Mouse (Mus musculus) heart, embryonic 11.5 days (tissue): ENCODE results near the gene A730009L09Rik. TPM values are rescaled to one million over a fixed set of nuclear protein-coding genes. Genes with fewer than 3 reads are reported as not detected.

ENCODE experiments used
- ATAC-seq: fragments of 200-750 bp; cut with Nextera tagmentation; replicated peaks from 2 replicates; pipeline ENCODE4 v1.8.0; 2017; ENCODE audit warnings: moderate library complexity; ENCODE audit not compliant: insufficient number of reproducible peaks, low FRiP score, low TSS enrichment
- H3K27ac ChIP-seq: fragments of 300-500 bp; sonication (generic); 2 replicates; pipeline ENCODE4 v1.5.1; 2014; ENCODE audit warnings: mild to moderate bottlenecking, low read depth, low read length
- H3K27me3 ChIP-seq: fragments of 300-500 bp; sonication (generic); 2 replicates; pipeline ENCODE4 v1.6.1; 2014; ENCODE audit warnings: mild to moderate bottlenecking, low read length, mixed read lengths; ENCODE audit not compliant: control insufficient read depth, insufficient read depth
- H3K36me3 ChIP-seq: fragments of 300-500 bp; sonication (generic); 2 replicates; pipeline ENCODE4 v1.6.1; 2014; ENCODE audit warnings: mild to moderate bottlenecking, low read length, moderate library complexity, mixed read lengths; ENCODE audit not compliant: control insufficient read depth, insufficient read depth
- H3K4me1 ChIP-seq: fragments of 300-500 bp; sonication (generic); 2 replicates; pipeline ENCODE4 v1.6.1; 2014; ENCODE audit warnings: low read length; ENCODE audit not compliant: control insufficient read depth, insufficient read depth
- H3K4me2 ChIP-seq: fragments of 300-500 bp; sonication (generic); 2 replicates; pipeline ENCODE4 v1.6.1; 2014; ENCODE audit warnings: mild to moderate bottlenecking, moderate library complexity
- H3K4me3 ChIP-seq: fragments of 300-500 bp; sonication (generic); 2 replicates; pipeline ENCODE4 v1.5.1; 2014; ENCODE audit warnings: low read depth, low read length
- H3K9ac ChIP-seq: fragments of 300-500 bp; sonication (generic); 2 replicates; pipeline ENCODE4 v1.6.1; 2014; ENCODE audit warnings: mild to moderate bottlenecking, low read depth, low read length, moderate library complexity
- H3K9me3 ChIP-seq: fragments of 300-500 bp; sonication (generic); replicated peaks from 2 replicates; pipeline ENCODE4 v1.6.1; 2016; ENCODE audit warnings: low read length; ENCODE audit not compliant: control insufficient read depth
- WGBS: fragments of 180-500 bp; shearing (Covaris S2); extraction: QIAGEN DNeasy Blood & Tissue Kit; methylation state at CpG from one replicate; pipeline ENCODE4 v1.1.7; 2014; ENCODE audit not compliant: insufficient replicate concordance; 5-methylcytosine and 5-hydroxymethylcytosine counted together
- polyA plus RNA-seq: library from polyadenylated mRNA; unstranded; fragments of >200 nt; fragmentation: Nextera tagmentation; extraction: Ambion mirVana; gene quantifications from 2 replicates; pipeline ENCODE4 v1.2.1, GENCODE M21; 2014

A730009L09Rik gene
- not detected in 2 replicates for polyA plus RNA-seq

DNA sequence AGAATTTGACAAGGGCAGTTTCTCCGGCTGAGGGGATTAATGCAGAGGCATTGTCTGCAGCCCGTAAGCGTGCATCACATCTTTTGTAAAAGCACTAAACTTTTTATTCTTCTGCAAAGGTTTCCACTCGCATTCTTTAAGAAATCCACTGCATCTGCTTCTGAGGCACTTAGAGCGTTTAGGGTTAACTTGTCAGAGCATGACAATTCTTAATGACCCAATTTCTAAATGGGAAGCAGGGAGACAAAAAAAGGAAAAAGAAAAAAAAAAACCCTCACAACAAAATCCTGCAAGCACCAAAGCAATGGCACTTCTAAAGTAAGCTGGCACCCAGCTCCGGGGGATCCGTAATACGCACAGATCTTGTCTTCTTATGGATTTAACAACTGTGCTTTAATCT, at the start of gene A730009L09Rik:
A730009L09Rik (plus strand) TSS at position 301 of the 400 bp plus-strand sequence.
- WGBS, result 76% methylated on average over 8 of the region's 8 CpGs
- Histone ChIP-seq H3K4me2 (no peak within 1 kb of the TSS), H3K27me3 (no peaks in the 10 kb centered on the region), H3K36me3 (no peaks in the 10 kb centered on the region), H3K4me3 (no peak within 1 kb of the TSS), H3K27ac (no peak within 1 kb of the TSS), H3K4me1 (no peaks in the 10 kb centered on the region), H3K9me3 (no peaks in the 10 kb centered on the region), H3K9ac (no peak within 1 kb of the TSS)
- ATAC-seq, result no peak

DNA sequence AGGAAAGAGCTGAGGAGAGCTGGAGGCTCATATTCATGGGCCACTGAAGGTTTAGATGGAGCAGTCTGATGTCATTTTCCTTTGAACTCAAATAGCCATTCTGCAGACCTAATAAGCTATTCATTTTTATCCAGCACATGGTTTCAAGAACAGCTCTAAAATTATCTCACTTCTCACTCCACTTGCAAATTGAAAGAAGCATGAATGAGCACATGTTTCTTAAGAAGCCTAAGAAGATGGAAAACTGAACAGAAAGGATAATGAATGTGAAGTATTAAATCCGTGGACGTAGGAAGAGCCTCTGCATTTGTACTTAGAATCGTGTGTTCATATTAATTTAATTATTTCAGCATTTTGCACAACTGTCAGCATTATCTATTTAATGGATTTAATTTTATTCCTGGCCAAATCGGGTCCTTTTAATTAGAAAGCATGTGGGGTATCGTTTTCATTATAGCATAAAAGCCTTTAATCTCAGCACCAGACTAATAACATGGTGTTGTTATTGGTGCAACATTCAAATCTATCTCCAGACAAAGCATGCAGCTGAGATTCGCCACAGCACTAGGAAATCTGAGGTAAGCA, 49.2 kb upstream of the A730009L09Rik start:
- Histone ChIP-seq H3K4me3 (no peak overlapping the region), H3K4me1 (no peaks in the 10 kb centered on the region), H3K27ac (no peak overlapping the region), H3K4me2 (no peak overlapping the region), H3K27me3 (no peaks in the 10 kb centered on the region), H3K9me3 (no peaks in the 10 kb centered on the region), H3K36me3 (no peaks in the 10 kb centered on the region), H3K9ac (no peak overlapping the region)
- no peak for ATAC-seq
- WGBS, result 77% methylated on average over 6 of the region's 6 CpGs

DNA sequence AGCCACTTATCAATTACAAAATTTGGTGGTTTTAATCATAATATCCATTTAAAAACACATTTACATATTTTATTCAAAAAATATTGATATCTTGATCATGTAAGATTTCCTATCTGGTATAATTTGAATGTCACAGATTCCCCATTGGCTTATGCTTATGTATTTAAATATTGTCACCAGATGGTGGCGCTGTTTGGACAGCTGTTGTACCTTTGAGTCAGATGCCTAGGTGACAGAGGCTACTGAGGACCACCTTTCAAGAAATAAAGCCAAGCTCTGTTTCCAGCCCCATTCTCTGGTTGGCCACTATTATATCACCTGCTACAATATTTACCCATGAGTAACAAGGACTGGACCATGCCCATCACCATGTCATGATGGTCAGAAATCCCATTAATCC, 46.0 kb upstream of the A730009L09Rik start:
- no peaks in the 10 kb centered on the region for H3K27me3 ChIP-seq
- H3K27ac ChIP-seq, result no peak overlapping the region
- ATAC-seq, result no peak
- 21% methylated on average over 1 of the region's 1 CpGs for WGBS
- H3K9me3 ChIP-seq, result no peaks in the 10 kb centered on the region
- H3K4me2 ChIP-seq, result no peak overlapping the region
- no peaks in the 10 kb centered on the region for H3K36me3 ChIP-seq
- no peaks in the 10 kb centered on the region for H3K4me1 ChIP-seq
- H3K4me3 ChIP-seq, result no peak overlapping the region
- H3K9ac ChIP-seq, result no peak overlapping the region

DNA sequence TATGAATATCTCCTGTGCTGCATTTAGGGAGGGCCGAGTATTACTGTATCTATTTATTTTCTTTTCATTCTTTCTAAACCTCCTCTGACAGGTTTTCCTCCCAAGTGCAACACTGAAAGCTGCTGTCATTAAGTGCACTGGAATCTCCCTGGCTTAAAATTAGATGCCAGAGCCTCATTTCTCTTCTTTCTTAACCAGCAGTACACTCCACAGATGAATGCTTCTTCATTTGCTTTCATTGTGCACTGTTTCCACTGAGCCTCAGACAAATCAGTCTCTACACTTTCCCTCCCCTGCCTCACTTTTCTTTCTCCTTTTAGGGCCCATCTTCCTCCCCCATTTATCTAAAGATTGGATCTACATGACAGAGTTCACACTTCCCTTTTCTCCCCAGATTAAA, 44.9 kb upstream of the A730009L09Rik start:
- H3K27ac ChIP-seq, result no peak overlapping the region
- H3K4me3 ChIP-seq, result no peak overlapping the region
- WGBS, result 64% methylated on average over 1 of the region's 1 CpGs
- no peaks in the 10 kb centered on the region for H3K4me1 ChIP-seq
- H3K9ac ChIP-seq, result no peak overlapping the region
- H3K27me3 ChIP-seq, result no peaks in the 10 kb centered on the region
- H3K36me3 ChIP-seq, result no peaks in the 10 kb centered on the region
- no peak for ATAC-seq
- H3K9me3 ChIP-seq, result no peaks in the 10 kb centered on the region
- no peak overlapping the region for H3K4me2 ChIP-seq

DNA sequence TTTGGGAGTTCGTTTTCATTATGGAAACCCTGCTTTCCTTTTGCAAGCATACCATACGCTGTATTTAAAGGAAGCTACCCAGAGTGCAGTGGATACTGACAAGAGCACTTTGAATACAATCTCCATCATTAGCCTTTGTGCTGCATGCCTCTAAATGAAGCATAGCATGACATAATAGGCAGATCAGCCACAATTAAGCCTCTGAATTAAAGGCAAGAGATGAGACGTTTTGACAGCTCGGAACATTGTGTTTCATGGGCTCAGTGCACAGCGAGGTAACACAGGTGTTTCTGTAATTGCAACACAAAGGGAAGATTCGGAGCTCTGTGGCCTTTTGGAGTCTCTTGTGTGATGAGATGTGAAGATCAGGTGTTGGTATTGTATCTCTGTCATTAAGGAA, 41.5 kb upstream of the A730009L09Rik start:
- H3K4me1 ChIP-seq, result no peaks in the 10 kb centered on the region
- H3K27ac ChIP-seq, result no peak overlapping the region
- no peaks in the 10 kb centered on the region for H3K27me3 ChIP-seq
- no peaks in the 10 kb centered on the region for H3K36me3 ChIP-seq
- no peaks in the 10 kb centered on the region for H3K9me3 ChIP-seq
- 74% methylated on average over 6 of the region's 6 CpGs for WGBS
- H3K4me3 ChIP-seq, result no peak overlapping the region
- no peak overlapping the region for H3K9ac ChIP-seq
- H3K4me2 ChIP-seq, result no peak overlapping the region
- no peak for ATAC-seq

DNA sequence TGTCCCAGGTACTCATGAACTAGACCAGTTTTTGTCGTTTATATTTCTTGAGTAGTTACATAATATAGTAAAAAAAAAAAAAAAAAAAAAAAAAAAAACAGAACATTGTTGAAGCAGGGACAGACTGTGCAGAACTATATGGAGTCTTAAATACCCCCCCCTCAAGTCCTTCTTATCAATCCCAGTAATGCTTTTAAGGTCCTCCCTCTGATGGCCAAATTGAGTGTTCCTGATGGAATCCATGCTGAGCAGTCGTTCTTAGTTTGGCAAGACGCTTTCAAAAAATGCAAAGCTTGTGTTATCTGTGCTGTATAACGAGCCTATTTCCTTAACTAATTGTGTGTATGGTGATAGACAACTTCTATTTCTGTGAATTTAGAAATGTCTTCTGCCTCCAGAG, 40.2 kb upstream of the A730009L09Rik start:
- H3K27me3 ChIP-seq, result no peaks in the 10 kb centered on the region

DNA sequence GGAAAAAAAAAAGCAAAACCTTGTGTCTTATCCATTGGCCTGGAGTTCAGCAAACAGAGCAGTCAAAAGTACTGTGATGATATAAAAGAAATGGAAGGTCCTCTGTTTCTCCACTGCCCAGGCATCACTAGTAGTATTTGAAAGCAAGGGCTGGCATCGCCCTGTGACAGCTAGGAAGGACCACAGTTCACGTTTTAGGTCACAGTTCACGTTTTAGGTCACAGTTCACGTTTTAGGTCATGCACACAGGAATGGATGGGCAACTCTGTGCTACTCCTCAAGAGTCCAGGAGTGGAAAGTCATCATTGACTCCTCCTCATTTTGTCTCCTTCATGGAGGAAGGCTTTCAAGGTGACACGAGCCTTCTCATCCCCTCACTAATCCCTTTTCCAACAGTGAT, 38.0 kb upstream of the A730009L09Rik start:
- WGBS, result 68% methylated on average over 5 of the region's 5 CpGs
- Histone ChIP-seq H3K9ac (no peak overlapping the region), H3K36me3 (no peaks in the 10 kb centered on the region), H3K27me3 (no peaks in the 10 kb centered on the region), H3K9me3 (no peaks in the 10 kb centered on the region), H3K27ac (no peak overlapping the region), H3K4me3 (no peak overlapping the region), H3K4me1 (no peaks in the 10 kb centered on the region), H3K4me2 (no peak overlapping the region)
- no peak for ATAC-seq

More for the DNA sequence above, 40.2 kb upstream of the A730009L09Rik start:
- Histone ChIP-seq H3K9ac (no peak overlapping the region), H3K9me3 (no peaks in the 10 kb centered on the region), H3K27ac (no peak overlapping the region), H3K36me3 (no peaks in the 10 kb centered on the region), H3K4me3 (no peak overlapping the region), H3K4me2 (no peak overlapping the region), H3K4me1 (no peaks in the 10 kb centered on the region)
- ATAC-seq, result no peak
- 39% methylated on average over 4 of the region's 4 CpGs for WGBS

DNA sequence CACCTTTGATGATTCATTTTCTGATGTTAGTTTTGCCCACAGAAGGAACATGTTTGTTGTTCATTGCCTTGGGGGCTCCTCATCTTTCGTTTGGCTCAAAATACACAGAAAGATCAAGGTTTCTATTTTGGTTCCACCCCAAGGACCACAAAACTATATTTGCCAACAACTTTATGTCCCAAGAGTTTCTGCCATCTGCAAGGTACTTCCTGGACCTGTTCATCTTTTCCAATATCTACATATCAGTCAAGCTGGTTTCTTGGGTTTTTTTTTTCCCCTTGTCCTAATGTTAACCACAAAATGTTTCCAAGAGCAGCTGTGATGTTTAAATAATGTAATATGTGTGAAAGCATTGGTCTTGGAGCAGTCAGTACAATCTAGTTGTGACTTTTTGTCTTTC, 37.4 kb upstream of the A730009L09Rik start:
- Histone ChIP-seq H3K9ac (no peak overlapping the region), H3K4me1 (no peaks in the 10 kb centered on the region), H3K36me3 (no peaks in the 10 kb centered on the region), H3K9me3 (no peaks in the 10 kb centered on the region), H3K27ac (no peak overlapping the region), H3K27me3 (no peaks in the 10 kb centered on the region), H3K4me3 (no peak overlapping the region), H3K4me2 (no peak overlapping the region)
- ATAC-seq, result no peak
- 69% methylated on average over 1 of the region's 1 CpGs for WGBS

DNA sequence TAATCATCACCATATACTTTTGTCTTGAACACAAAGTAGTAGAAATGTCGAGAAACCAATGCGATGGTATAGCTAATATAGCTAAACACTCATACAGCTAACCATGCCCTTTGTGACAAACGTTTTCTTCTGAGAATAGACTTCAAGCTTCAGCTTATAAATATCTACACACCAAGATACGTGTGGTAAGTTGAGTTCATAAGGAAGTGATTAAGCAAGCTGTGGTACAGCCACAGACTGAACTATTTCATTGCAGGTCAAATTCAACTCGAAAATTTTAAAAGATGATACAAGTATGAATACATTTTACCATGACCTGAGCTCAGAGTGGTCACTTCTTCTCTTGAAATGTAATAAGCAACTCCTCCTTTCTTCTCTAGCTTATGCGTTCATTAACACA, 37.0 kb upstream of the A730009L09Rik start:
- H3K9ac ChIP-seq, result no peak overlapping the region
- no peak overlapping the region for H3K27ac ChIP-seq
- 73% methylated on average over 6 of the region's 6 CpGs for WGBS
- no peaks in the 10 kb centered on the region for H3K36me3 ChIP-seq
- no peaks in the 10 kb centered on the region for H3K4me1 ChIP-seq
- no peak for ATAC-seq
- no peak overlapping the region for H3K4me3 ChIP-seq
- no peak overlapping the region for H3K4me2 ChIP-seq
- H3K9me3 ChIP-seq, result no peaks in the 10 kb centered on the region
- no peaks in the 10 kb centered on the region for H3K27me3 ChIP-seq
